Mouse (Mus musculus) lung, adult 10 weeks (tissue): ENCODE measurements around the gene Zfp978. TPM values are rescaled to one million over a fixed set of nuclear protein-coding genes. Genes with fewer than 3 reads are reported as not detected.

Experiments
- polyA plus RNA-seq: library from polyadenylated mRNA; stranded (reverse); fragments of 350-450 nt; fragmentation: Illumina TruSeq; extraction: RNeasy Lipid Tissue Mini Kit (QIAGEN cat#74804); gene quantifications from one replicate; pipeline ENCODE4 v1.2.3, GENCODE M21; 2014; ENCODE audit warnings: low read depth, low replicate concordance; ENCODE audit not compliant: insufficient read depth

Zfp978 gene
- polyA plus RNA-seq, result not detected

DNA sequence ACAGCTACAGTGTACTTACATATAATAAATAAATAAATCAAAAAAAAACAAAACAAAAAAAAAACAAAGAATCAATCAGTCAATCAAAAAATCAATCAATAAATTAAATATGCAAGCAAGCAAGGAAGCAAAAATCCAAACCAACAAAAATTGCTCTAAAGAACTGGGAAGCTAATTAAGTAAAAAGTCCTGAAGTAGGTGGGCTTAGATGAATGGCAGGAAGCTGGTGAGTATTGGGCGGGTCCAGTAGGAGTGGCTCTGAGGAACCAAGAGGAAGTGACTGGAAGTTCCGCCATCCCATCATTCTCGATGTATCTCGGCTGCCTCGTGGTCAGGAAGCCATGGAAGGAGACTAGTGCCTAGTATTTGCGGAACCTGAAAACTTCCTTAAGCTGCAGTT, at the start of gene Zfp978:
Gene Zfp978 (plus strand): TSS at position 301 of the 400 bp plus-strand sequence.

Other genes starting within 250 kb of the Zfp978 start
- gene Zfp991, start 229.3 kb upstream of the Zfp978 start, polyA plus RNA-seq, result 3.8 TPM
- not detected for gene Zfp988, start 55.6 kb upstream of the Zfp978 start, polyA plus RNA-seq
- gene Zfp982, start 131.1 kb downstream of the Zfp978 start, polyA plus RNA-seq, result 1.8 TPM
- gene Gm16503, start 178.9 kb downstream of the Zfp978 start, polyA plus RNA-seq, result not detected
- gene Zfp985, start 192.0 kb downstream of the Zfp978 start, polyA plus RNA-seq, result not detected